Mouse (Mus musculus) hindbrain, embryonic 13.5 days (tissue): ENCODE results near the gene Rft1. TPM values are rescaled to one million over a fixed set of nuclear protein-coding genes. Genes with fewer than 3 reads are reported as not detected.

Experiments used
- ATAC-seq: fragments of 200-750 bp; cut with Nextera tagmentation; 2 replicates; pipeline ENCODE4 v1.8.0; 2017; ENCODE audit warnings: moderate TSS enrichment; ENCODE audit not compliant: low FRiP score
- H3K27ac ChIP-seq: fragments of 300-500 bp; sonication (generic); 2 replicates; pipeline ENCODE4 v1.5.1; 2015; ENCODE audit warnings: inconsistent platforms, mild to moderate bottlenecking, moderate library complexity
- H3K27me3 ChIP-seq: fragments of 300-500 bp; sonication (generic); 2 replicates; pipeline ENCODE4 v1.6.1; 2015; ENCODE audit warnings: mild to moderate bottlenecking, inconsistent platforms
- H3K36me3 ChIP-seq: fragments of 300-500 bp; sonication (generic); 2 replicates; pipeline ENCODE4 v1.6.1; 2015; ENCODE audit warnings: mild to moderate bottlenecking, inconsistent platforms
- H3K4me1 ChIP-seq: fragments of 300-500 bp; sonication (generic); replicated peaks from 2 replicates; pipeline ENCODE4 v1.6.1; 2015; ENCODE audit warnings: inconsistent platforms
- H3K4me2 ChIP-seq: fragments of 300-500 bp; sonication (generic); 2 replicates; pipeline ENCODE4 v1.6.1; 2015; ENCODE audit warnings: inconsistent platforms, mild to moderate bottlenecking, moderate library complexity
- H3K4me3 ChIP-seq: fragments of 300-500 bp; sonication (generic); 2 replicates; pipeline ENCODE4 v1.5.1; 2015; ENCODE audit warnings: mild to moderate bottlenecking, inconsistent platforms
- H3K9ac ChIP-seq: fragments of 300-500 bp; sonication (generic); 2 replicates; pipeline ENCODE4 v1.6.1; 2015; ENCODE audit warnings: mild to moderate bottlenecking, inconsistent platforms
- H3K9me3 ChIP-seq: fragments of 300-500 bp; sonication (generic); 2 replicates; pipeline ENCODE4 v1.6.1; 2016; ENCODE audit warnings: inconsistent platforms
- WGBS: fragments of 180-500 bp; shearing (Covaris S2); methylation state at CpG from one replicate; pipeline ENCODE4 v1.1.7; 2015; 5-methylcytosine and 5-hydroxymethylcytosine counted together
- polyA plus RNA-seq: library from polyadenylated mRNA; unstranded; fragments of >200 nt; fragmentation: Nextera tagmentation; extraction: Ambion mirVana; gene quantifications from 2 replicates; pipeline ENCODE4 v1.2.1, GENCODE M21; 2015

Rft1 gene
- polyA plus RNA-seq, result 9.5 and 10.4 TPM in 2 replicates

DNA sequence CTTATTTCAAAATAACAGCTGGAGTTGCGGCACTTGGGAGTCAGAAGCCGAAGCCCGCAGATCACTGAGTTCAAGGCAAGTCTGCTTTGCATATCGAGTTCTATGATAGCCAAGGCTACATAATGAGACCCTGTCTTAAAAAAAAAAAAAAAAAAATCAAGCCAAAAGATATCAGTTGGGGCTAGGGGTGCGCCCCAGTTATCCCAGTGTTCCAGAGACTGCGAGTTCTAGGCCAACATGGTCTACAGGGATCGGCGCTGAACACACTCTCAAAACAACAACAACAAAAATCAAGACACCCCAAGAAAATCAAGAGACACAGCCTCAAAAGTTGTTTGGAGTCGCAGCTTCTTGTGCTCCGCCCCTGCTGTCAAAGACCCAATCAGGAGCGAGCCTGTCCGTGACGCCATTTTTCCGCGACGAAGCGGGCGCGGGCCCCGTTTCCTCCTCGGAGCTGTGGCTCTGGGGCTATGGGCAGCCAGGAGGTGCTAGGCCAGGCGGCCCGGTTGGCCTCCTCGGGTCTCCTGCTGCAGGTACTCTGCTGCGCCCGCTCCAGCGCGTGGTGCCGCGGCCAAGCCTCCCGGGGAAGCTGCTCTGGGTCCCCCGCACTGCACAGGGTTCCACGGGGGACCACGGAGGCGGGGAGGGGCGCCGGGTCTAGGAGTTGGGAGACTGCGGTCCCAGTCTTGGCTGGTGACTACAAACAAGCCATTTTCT, at the start of gene Rft1:
TSS of gene Rft1 (plus strand) at position 418 of the 717 bp plus-strand sequence.
- Histone ChIP-seq H3K36me3 (peaks cover 3% of the 10 kb centered on the region), H3K4me1 (peaks cover 6% of the 10 kb centered on the region)

DNA sequence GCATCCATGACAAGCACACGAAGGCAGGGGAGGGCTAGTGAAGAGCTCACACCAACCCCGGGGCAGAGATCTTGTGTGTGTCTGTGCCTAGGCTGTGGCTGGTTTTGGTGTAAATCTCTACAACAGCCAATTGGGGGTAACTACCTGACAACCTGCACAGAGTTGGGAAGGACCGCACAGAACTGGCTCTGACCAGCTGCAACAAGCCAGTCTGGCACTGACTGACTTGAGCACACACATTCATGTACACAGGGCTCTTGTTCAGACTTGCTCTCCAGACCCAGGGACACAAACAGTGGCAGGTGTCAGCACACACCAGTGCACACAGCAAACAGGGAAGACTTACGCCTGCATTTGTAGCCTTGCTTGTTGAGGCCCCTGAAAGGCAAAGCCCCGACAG, 47.3 kb upstream of the Rft1 start:
- WGBS, result 85% methylated on average over 5 of the region's 5 CpGs
- Histone ChIP-seq H3K27ac (no peak overlapping the region), H3K4me3 (no peak overlapping the region), H3K9ac (no peak overlapping the region), H3K4me2 (no peak overlapping the region), H3K4me1 (no peaks in the 10 kb centered on the region), H3K36me3 (peaks cover 11% of the 10 kb centered on the region), H3K9me3 (no peaks in the 10 kb centered on the region), H3K27me3 (no peaks in the 10 kb centered on the region)
- ATAC-seq, result no peak

More for the DNA sequence above, at the start of gene Rft1:
- Histone ChIP-seq H3K9me3 (no peaks in the 10 kb centered on the region), H3K4me3 (peak within 1 kb of the TSS; percentile 82), H3K27me3 (0 out of 2 replicates have a peak, but pooled peaks cover 3% of the 10 kb centered on the region), H3K4me2 (peak within 1 kb of the TSS; percentile 66), H3K27ac (peak within 1 kb of the TSS; percentile 91), H3K9ac (peak within 1 kb of the TSS; percentile 94)
- WGBS, result 2% methylated on average over 38 of the region's 38 CpGs
- peak; percentile 91 for ATAC-seq

DNA sequence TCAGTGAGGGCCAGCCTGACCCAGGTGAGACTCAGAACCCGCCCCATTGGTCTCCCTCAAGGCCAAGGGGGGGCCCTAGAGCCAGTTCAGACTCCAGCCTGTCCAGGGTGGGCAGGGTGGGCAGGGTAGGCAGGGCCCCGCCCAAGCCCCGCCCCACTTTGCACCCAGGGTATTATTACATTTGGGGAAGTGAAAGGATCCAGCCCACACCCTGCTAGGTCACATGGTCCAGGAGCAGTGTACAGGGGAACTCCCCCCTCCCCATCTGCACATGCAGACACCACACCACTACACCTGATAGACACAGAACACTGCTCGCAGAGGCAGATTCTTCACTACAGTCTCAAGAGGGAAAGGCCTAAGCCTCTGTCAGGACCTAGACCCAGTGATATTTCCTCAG, 46.5 kb upstream of the Rft1 start:
- 97% methylated on average over 3 of the region's 4 CpGs for WGBS

DNA sequence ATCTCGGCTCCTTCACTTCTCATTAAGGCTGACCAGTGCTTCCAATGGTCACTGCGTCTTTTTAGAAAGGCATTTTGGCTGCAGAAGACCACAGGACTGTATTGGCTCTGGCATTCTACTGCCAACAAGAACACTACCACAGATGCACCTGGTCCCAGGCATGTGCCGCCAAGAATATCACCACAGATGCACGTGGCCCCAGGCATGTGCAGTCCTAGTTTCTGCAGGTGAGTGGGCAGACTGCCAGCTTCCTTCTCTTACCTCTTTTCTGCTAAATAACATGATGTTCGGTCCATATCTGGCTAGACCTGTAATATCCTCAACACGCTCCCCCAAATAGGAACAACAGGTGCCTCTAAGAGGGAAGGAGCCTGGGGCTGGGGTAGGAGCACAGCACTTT, 46.0 kb upstream of the Rft1 start:
- Histone ChIP-seq H3K27ac (no peak overlapping the region), H3K27me3 (no peaks in the 10 kb centered on the region), H3K4me3 (no peak overlapping the region), H3K36me3 (0 out of 2 replicates have a peak, but pooled peaks cover 6% of the 10 kb centered on the region), H3K4me2 (no peak overlapping the region), H3K9me3 (no peaks in the 10 kb centered on the region), H3K4me1 (no peaks in the 10 kb centered on the region), H3K9ac (no peak overlapping the region)
- ATAC-seq, result no peak
- WGBS, result 90% methylated on average over 6 of the region's 6 CpGs

More for the DNA sequence above, 46.5 kb upstream of the Rft1 start:
- H3K27me3 ChIP-seq, result no peaks in the 10 kb centered on the region
- no peak overlapping the region for H3K4me2 ChIP-seq
- H3K4me3 ChIP-seq, result no peak overlapping the region
- no peak overlapping the region for H3K9ac ChIP-seq
- no peaks in the 10 kb centered on the region for H3K4me1 ChIP-seq
- 0 out of 2 replicates have a peak, but pooled peaks cover 6% of the 10 kb centered on the region for H3K36me3 ChIP-seq
- no peaks in the 10 kb centered on the region for H3K9me3 ChIP-seq
- no peak for ATAC-seq
- no peak overlapping the region for H3K27ac ChIP-seq

DNA sequence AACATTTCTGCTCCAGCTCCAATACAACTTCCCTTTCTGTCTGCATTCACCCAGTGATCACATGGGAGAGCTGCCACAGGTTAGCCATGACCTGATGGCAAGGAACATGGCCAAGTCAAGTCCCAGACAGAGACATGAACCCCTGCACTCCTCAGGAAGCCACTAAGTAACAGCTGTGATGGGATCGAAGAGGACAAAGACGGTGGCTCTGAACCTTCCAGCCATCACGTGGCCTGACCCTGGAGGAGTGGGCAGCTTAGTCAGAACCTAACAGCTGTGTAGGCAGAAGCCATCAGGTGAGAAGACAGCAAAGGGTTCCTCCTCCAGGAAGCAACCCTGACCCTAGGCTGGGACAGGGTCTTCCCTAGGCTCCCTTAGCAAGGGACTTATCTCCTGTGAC, 44.7 kb upstream of the Rft1 start:
- Histone ChIP-seq H3K27me3 (no peaks in the 10 kb centered on the region), H3K9me3 (no peaks in the 10 kb centered on the region), H3K4me1 (no peaks in the 10 kb centered on the region), H3K27ac (no peak overlapping the region), H3K9ac (no peak overlapping the region), H3K4me3 (no peak overlapping the region), H3K36me3 (0 out of 2 replicates have a peak, but pooled peaks cover 6% of the 10 kb centered on the region), H3K4me2 (no peak overlapping the region)
- ATAC-seq, result no peak
- 92% methylated on average over 3 of the region's 3 CpGs for whole genome bisulfite sequencing

DNA sequence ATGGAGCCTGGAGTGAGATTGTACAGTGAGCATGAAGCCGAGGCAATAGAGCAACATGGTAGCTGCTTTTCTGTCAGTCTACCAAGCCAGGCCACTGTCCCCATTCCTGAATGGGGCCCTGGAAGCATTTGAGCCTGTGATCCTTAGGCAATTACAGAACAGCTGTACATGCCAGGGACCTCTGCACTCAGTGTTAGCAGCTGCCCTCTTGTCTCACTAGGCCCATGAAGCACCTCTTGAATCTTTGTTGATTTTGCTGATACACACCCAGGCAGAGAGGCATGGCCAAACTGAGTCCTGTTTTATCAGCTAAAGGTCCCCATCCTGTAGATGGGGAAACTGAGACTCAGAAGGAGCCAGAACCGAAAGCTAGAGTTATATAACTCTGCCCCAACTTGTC, 43.9 kb upstream of the Rft1 start:
- Histone ChIP-seq H3K27ac (no peak overlapping the region), H3K4me2 (no peak overlapping the region), H3K9me3 (no peaks in the 10 kb centered on the region), H3K27me3 (no peaks in the 10 kb centered on the region), H3K4me3 (no peak overlapping the region), H3K9ac (no peak overlapping the region), H3K36me3 (0 out of 2 replicates have a peak, but pooled peaks cover 6% of the 10 kb centered on the region), H3K4me1 (no peaks in the 10 kb centered on the region)
- ATAC-seq, result no peak
- WGBS, result 81% methylated on average over 2 of the region's 2 CpGs

DNA sequence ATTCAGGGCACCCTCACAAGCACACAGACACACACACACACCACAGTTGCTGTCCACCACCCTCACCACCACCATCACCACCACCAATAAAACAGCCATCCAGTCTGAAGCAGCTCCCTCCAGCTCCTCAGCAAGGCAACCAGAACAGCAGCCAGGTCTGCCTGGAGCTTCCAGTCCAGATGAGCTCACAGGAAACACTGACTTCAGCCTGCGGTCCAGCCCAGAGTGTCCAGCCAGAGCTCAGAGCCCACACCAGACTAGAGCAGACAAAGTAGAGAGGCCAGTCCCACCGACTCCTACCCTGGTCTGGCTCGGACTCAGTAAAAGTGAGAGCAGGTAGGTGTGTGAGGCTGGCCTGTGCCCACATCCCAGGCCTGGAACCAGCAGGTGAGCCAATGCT, 43.2 kb upstream of the Rft1 start:
- ATAC-seq, result no peak
- WGBS, result 87% methylated on average over 3 of the region's 3 CpGs
- Histone ChIP-seq H3K27me3 (no peaks in the 10 kb centered on the region), H3K9me3 (no peaks in the 10 kb centered on the region), H3K4me2 (no peak overlapping the region), H3K36me3 (0 out of 2 replicates have a peak, but pooled peaks cover 6% of the 10 kb centered on the region), H3K9ac (no peak overlapping the region), H3K4me3 (no peak overlapping the region), H3K4me1 (no peaks in the 10 kb centered on the region), H3K27ac (no peak overlapping the region)

DNA sequence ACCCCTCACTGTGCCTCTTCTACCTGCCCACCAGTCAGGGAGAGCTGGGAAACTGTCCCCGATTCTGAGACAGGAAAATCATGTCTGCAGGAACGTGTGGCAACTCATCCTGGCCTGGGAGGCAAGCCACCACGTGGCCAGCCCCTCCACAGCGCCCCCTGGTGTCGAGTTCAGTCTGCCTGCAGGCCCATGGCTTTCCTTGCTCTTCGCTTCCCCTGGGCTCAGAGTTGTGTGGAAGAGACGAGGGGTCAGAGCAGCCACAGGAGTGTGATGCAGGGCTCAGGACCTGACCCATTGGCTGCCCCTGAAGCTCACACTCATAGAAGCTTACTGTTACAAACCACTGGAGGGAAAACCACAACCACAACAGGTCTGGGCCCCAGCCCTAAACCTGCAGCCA, 41.6 kb upstream of the Rft1 start:
- Histone ChIP-seq H3K27me3 (no peaks in the 10 kb centered on the region), H3K36me3 (0 out of 2 replicates have a peak, but pooled peaks cover 2% of the 10 kb centered on the region), H3K4me2 (no peak overlapping the region), H3K27ac (no peak overlapping the region), H3K9me3 (no peaks in the 10 kb centered on the region), H3K4me1 (no peaks in the 10 kb centered on the region), H3K9ac (no peak overlapping the region), H3K4me3 (no peak overlapping the region)
- ATAC-seq, result no peak
- WGBS, result 16% methylated on average over 7 of the region's 7 CpGs

DNA sequence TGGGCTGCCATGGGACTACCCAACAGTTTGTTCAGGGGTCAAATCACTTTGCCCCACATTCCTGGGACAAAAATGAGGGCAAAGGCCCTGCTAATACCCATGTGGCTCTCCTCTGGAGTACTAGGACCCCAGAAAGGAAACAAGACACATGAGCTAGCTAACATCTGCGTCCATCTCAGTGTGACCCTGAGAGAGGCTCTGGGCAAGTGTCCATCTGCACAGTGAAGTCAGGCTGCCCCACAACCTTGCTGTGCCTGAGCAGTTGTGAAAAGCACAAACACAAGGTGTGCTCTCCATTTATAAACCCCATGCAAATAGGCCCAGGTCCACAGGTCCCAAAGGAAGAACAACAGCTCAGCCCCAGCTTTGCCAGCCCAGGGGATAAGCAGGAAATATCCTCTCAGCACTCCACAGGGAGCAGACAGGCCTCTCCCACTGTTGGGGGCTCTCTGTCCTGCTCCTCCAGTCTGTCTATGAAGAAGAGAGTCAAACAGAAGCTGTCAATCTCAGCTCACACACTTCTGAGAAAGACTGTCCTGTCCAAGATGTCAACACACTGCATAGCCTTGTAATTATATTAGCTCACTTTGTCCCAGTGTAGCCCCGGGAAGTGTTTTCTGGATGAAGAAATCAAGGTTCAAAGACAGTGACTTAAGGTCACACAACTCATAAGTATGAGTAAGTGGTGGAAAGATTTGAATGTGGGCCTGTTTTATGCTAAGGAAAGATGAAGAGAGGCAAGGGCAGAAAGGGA, 41.0 kb upstream of the Rft1 start:
- WGBS, result 84% methylated on average over 2 of the region's 2 CpGs
- no peak overlapping the region for H3K9ac ChIP-seq
- no peak for ATAC-seq

DNA sequence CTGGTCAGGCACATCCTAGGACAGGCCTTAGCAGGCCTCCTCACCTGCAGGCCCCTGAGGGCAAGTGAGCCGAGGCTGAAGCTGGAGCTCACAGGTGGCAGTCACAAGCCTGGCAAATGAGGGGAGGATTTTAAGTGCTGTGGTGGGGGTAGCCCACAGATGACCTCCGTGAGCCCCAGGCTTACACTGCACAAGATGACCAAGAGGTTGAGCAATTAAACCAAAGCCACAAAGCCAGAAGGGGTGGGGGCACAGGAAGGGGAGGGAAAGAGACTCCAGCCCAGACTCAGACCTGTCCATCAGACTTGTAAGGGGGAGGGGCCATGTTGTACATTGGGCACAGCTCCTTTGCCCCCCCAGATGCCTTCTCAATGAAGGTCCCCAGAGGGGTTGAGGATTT, 37.4 kb upstream of the Rft1 start:
- no peak overlapping the region for H3K4me2 ChIP-seq
- H3K9ac ChIP-seq, result no peak overlapping the region
- no peaks in the 10 kb centered on the region for H3K27me3 ChIP-seq
- peaks cover 6% of the 10 kb centered on the region; the same call in 1 of the 2 replicates for H3K4me1 ChIP-seq
- H3K27ac ChIP-seq, result no peak overlapping the region
- no peaks in the 10 kb centered on the region for H3K36me3 ChIP-seq
- H3K4me3 ChIP-seq, result no peak overlapping the region
- no peak for ATAC-seq
- 97% methylated on average over 2 of the region's 2 CpGs for WGBS
- no peaks in the 10 kb centered on the region for H3K9me3 ChIP-seq

More for the DNA sequence above, 41.0 kb upstream of the Rft1 start:
- Histone ChIP-seq H3K27ac (no peak overlapping the region), H3K4me3 (no peak overlapping the region), H3K9me3 (no peaks in the 10 kb centered on the region), H3K36me3 (0 out of 2 replicates have a peak, but pooled peaks cover 2% of the 10 kb centered on the region), H3K4me1 (no peaks in the 10 kb centered on the region), H3K27me3 (no peaks in the 10 kb centered on the region), H3K4me2 (no peak overlapping the region)

DNA sequence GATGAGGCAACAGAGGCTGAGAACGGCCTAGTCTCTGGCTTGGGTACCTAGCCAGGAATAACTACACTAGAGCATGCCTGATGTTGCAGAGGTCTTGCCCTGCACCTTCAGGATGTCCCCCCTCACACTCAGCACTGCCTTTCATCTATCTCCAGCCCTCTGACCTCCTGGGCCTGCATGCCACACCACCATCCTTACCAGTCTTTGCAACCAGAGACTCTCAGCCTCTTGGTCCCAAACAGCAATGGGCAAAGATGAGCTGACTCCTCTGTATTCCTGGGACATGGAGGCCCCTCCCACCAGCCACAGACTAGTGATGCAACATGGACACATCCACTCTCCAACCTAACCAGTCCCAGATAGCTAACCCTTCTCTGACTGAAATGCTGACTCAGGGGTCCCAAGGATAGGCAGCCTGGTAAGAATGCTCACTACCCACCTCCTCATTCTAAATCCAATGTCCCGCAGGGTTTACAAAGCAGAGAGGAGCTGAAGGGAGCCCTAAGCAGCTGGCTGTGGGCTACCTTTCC, 35.3 kb upstream of the Rft1 start:
- H3K4me2 ChIP-seq, result no peak overlapping the region
- no peak for ATAC-seq
- H3K27me3 ChIP-seq, result no peaks in the 10 kb centered on the region
- no peaks in the 10 kb centered on the region for H3K36me3 ChIP-seq
- no peak overlapping the region for H3K9ac ChIP-seq
- H3K27ac ChIP-seq, result no peak overlapping the region
- H3K4me3 ChIP-seq, result no peak overlapping the region
- 97% methylated on average over 2 of the region's 2 CpGs for WGBS
- H3K9me3 ChIP-seq, result no peaks in the 10 kb centered on the region
- H3K4me1 ChIP-seq, result peaks cover 6% of the 10 kb centered on the region; the same call in 1 of the 2 replicates

DNA sequence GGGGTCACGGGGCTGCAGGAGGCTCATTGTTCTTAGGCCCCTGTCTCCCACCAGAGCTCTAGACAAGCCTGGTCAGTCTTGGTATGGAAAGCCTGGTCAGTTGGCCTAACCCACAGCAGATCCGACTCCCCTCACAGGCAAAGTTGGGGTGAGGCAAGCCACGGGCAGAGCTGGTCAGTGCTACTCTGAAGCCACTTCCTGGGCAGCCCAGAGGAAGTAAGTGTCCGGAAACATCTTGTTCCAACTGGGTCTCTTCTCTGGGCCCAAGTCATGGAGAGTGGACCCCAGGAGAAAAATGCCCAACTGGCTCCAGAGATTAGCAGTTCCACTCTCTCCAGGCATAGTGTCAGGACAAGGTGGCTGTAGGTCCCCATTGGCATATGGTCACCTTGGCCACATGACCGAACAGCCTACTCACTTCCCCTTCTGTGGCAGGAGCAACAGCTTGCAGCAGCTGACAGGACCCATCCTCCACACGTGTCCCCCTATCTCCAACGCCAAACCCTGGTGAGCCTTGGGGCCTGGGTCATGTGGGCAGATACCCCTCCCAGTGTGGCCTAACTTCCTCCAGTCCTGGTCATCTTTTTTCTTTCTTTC, 34.1 kb upstream of the Rft1 start:
- H3K4me3 ChIP-seq, result no peak overlapping the region
- H3K27ac ChIP-seq, result no peak overlapping the region
- H3K4me1 ChIP-seq, result peaks cover 12% of the 10 kb centered on the region
- H3K4me2 ChIP-seq, result no peak overlapping the region
- no peak overlapping the region for H3K9ac ChIP-seq
- WGBS, result 82% methylated on average over 7 of the region's 7 CpGs
- no peaks in the 10 kb centered on the region for H3K36me3 ChIP-seq
- no peak for ATAC-seq
- H3K9me3 ChIP-seq, result no peaks in the 10 kb centered on the region
- peaks cover 8% of the 10 kb centered on the region for H3K27me3 ChIP-seq
